Mouse (Mus musculus) heart, embryonic 12.5 days (tissue): ENCODE results near the gene Negr1. TPM values are rescaled to one million over a fixed set of nuclear protein-coding genes. Genes with fewer than 3 reads are reported as not detected.

Source experiments
- ATAC-seq: fragments of 200-750 bp; cut with Nextera tagmentation; 2 replicates; pipeline ENCODE4 v1.8.0; 2017; ENCODE audit warnings: moderate TSS enrichment, moderate library complexity; ENCODE audit not compliant: insufficient number of reproducible peaks, low FRiP score
- H3K27ac ChIP-seq: fragments of 300-500 bp; sonication (generic); 2 replicates; pipeline ENCODE4 v1.5.1; 2016; ENCODE audit warnings: mild to moderate bottlenecking, moderate library complexity; ENCODE audit not compliant: poor library complexity, severe bottlenecking
- H3K27me3 ChIP-seq: fragments of 300-500 bp; sonication (generic); replicated peaks from 2 replicates; pipeline ENCODE4 v1.6.1; 2016; ENCODE audit warnings: mild to moderate bottlenecking, moderate library complexity
- H3K36me3 ChIP-seq: fragments of 300-500 bp; sonication (generic); 2 replicates; pipeline ENCODE4 v1.6.1; 2016; ENCODE audit warnings: mild to moderate bottlenecking, moderate library complexity
- H3K4me1 ChIP-seq: fragments of 300-500 bp; sonication (generic); replicated peaks from 2 replicates; pipeline ENCODE4 v1.6.1; 2016; ENCODE audit warnings: mild to moderate bottlenecking
- H3K4me2 ChIP-seq: fragments of 300-500 bp; sonication (generic); 2 replicates; pipeline ENCODE4 v1.6.1; 2016; ENCODE audit warnings: mild to moderate bottlenecking, moderate library complexity
- H3K4me3 ChIP-seq: fragments of 300-500 bp; sonication (generic); 2 replicates; pipeline ENCODE4 v1.5.1; 2016; ENCODE audit warnings: mild to moderate bottlenecking
- H3K9ac ChIP-seq: fragments of 300-500 bp; sonication (generic); 2 replicates; pipeline ENCODE4 v1.6.1; 2016; ENCODE audit warnings: mild to moderate bottlenecking, moderate library complexity
- H3K9me3 ChIP-seq: fragments of 300-500 bp; sonication (generic); replicated peaks from 2 replicates; pipeline ENCODE4 v1.6.1; 2016; ENCODE audit warnings: mild to moderate bottlenecking, moderate library complexity
- WGBS: fragments of 180-500 bp; shearing (Covaris S2); methylation state at CpG from one replicate; pipeline ENCODE4 v1.1.7; 2016; 5-methylcytosine and 5-hydroxymethylcytosine counted together
- polyA plus RNA-seq: library from polyadenylated mRNA; unstranded; fragments of >200 nt; fragmentation: Nextera tagmentation; extraction: Ambion mirVana; gene quantifications from 2 replicates; pipeline ENCODE4 v1.2.1, GENCODE M21; 2016

The Negr1 gene
- polyA plus RNA-seq, 1 experiment from 2014 or later, result 2.2 TPM

DNA sequence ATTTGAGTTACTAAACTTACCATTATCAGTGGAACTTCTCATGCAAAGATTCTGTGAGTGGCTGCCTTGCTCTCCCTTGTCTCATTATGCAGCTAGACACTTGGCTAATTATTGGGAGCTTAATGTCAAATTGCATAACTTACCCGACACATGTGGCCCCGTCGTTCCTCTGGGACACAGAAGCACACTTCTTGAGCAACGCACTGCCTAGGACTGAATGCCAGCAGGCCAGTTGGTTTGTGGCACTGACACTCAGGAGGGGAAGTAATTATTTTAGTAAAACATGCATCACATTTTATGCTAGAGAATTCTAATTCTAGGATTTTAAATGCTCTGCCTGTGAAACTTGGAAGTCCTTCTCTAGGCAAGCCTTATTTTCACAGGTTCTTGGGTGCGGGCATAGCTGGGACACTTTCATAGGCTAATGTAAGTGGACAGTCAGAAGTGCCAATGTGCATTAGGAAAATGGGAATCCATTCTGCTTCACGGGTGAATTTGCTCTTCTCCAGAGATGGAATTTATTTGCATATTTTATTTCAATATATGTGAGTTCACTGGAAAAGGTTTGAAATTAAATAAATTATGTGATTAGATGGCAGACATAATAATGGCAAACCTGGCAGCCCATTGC lies 234.6 kb downstream of the Negr1 start:
- Histone ChIP-seq H3K4me1 (0 out of 2 replicates have a peak, but pooled peaks cover 3% of the 10 kb centered on the region), H3K9me3 (no peaks in the 10 kb centered on the region), H3K4me3 (no peak overlapping the region), H3K4me2 (no peak overlapping the region), H3K27ac (no peak overlapping the region), H3K36me3 (no peaks in the 10 kb centered on the region), H3K9ac (no peak overlapping the region), H3K27me3 (no peaks in the 10 kb centered on the region)
- 90% methylated on average over 6 of the region's 6 CpGs for whole genome bisulfite sequencing
- no peak for ATAC-seq

DNA sequence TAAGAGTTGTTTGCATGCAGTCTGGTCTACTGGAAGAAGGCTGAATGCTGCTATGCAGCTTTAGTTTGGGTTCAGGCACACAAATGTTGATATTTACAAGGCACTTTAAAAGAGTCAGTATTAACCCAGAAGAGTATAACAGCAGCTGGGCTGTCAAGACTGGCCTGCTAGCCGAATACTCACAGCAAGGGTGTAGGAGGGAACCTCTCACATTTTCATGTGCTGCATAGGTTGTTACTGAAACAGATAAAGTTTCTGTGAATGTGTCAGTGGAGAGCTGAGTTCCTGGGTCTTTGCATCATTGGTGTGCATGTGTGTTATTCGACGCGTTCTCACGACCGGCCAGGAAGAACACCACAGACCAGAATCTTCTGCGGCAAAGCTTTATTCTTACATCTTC lies 237.6 kb downstream of the Negr1 start:
- Histone ChIP-seq H3K36me3 (no peaks in the 10 kb centered on the region), H3K9me3 (no peaks in the 10 kb centered on the region), H3K27ac (no peak overlapping the region), H3K4me1 (no peaks in the 10 kb centered on the region), H3K27me3 (no peaks in the 10 kb centered on the region), H3K4me3 (no peak overlapping the region), H3K9ac (no peak overlapping the region), H3K4me2 (no peak overlapping the region)
- ATAC-seq, result no peak
- 86% methylated on average over 7 of the region's 7 CpGs for WGBS

- no peak for ATAC-seq
- Histone ChIP-seq H3K27ac (no peak overlapping the region), H3K9ac (no peak overlapping the region), H3K9me3 (no peaks in the 10 kb centered on the region), H3K27me3 (no peaks in the 10 kb centered on the region), H3K36me3 (no peaks in the 10 kb centered on the region), H3K4me3 (no peak overlapping the region), H3K4me1 (no peaks in the 10 kb centered on the region), H3K4me2 (no peak overlapping the region)
- 82% methylated on average over 3 of the region's 3 CpGs for whole genome bisulfite sequencing
Observed at GRCm38 (mm10) chr3:156809836-156810235, 248.2 kb downstream of the Negr1 start.

GRCm38 (mm10) chr3:156816938-156817337 lies 255.3 kb downstream of the Negr1 start:
- Histone ChIP-seq H3K4me3 (no peak overlapping the region), H3K9ac (no peak overlapping the region), H3K4me2 (no peak overlapping the region), H3K4me1 (no peaks in the 10 kb centered on the region), H3K36me3 (no peaks in the 10 kb centered on the region), H3K9me3 (no peaks in the 10 kb centered on the region), H3K27ac (no peak overlapping the region), H3K27me3 (no peaks in the 10 kb centered on the region)
- no peak for ATAC-seq

GRCm38 (mm10) chr3:156817452-156817851 lies 255.9 kb downstream of the Negr1 start:
- WGBS, result 81% methylated on average over 6 of the region's 6 CpGs
- no peak overlapping the region for H3K4me3 ChIP-seq
- no peaks in the 10 kb centered on the region for H3K9me3 ChIP-seq
- no peak overlapping the region for H3K27ac ChIP-seq
- no peaks in the 10 kb centered on the region for H3K27me3 ChIP-seq
- no peak overlapping the region for H3K9ac ChIP-seq
- ATAC-seq, result no peak
- no peaks in the 10 kb centered on the region for H3K36me3 ChIP-seq
- H3K4me1 ChIP-seq, result no peaks in the 10 kb centered on the region
- no peak overlapping the region for H3K4me2 ChIP-seq

DNA sequence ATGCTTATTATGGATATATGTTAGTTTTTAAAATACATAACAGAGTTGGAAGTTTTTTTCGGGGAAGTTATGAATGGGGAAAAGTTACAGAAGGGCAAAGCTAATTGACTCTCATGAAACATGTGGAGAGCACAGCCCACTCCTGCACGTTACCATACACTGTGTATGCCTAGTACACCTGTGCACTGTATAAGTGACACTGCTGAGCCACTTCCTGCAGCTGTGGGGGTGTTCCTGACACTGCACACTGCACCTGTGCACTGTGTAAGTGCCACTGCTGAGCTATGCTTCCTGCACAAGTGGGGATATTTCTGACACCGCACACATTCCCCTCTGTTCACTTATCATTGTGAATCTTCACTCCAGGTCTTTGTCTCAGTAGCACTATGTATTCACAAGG lies 261.4 kb downstream of the Negr1 start:
- no peak for ATAC-seq

DNA sequence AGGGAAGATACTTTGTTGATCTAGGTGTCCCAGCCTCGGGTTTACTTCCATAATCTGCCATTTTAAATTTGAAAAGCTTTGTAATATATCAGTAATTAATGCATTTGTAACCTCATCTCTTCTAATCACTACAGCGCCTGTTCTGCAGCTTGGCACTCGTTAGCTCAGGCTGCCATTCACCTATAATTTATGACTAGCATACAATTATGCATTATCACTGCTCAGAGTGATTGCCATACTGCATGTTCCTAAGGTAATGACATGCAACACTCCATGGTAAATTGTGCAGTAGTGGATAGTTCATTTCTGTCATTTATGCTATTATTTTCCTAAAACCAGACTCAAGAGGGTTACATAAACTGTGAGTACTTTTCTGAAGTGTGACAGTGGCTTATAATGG lies 272.3 kb downstream of the Negr1 start:
- no peaks in the 10 kb centered on the region for H3K36me3 ChIP-seq
- ATAC-seq, result no peak
- WGBS, result 68% methylated on average over 3 of the region's 3 CpGs
- no peak overlapping the region for H3K4me2 ChIP-seq
- no peak overlapping the region for H3K9ac ChIP-seq
- H3K27me3 ChIP-seq, result no peaks in the 10 kb centered on the region
- H3K27ac ChIP-seq, result no peak overlapping the region
- no peaks in the 10 kb centered on the region for H3K9me3 ChIP-seq
- H3K4me1 ChIP-seq, result no peaks in the 10 kb centered on the region
- no peak overlapping the region for H3K4me3 ChIP-seq

More for the DNA sequence above, 261.4 kb downstream of the Negr1 start:
- WGBS, result 76% methylated on average over 3 of the region's 3 CpGs
- no peaks in the 10 kb centered on the region for H3K4me1 ChIP-seq
- H3K9me3 ChIP-seq, result no peaks in the 10 kb centered on the region
- no peaks in the 10 kb centered on the region for H3K27me3 ChIP-seq
- no peak overlapping the region for H3K4me2 ChIP-seq
- H3K36me3 ChIP-seq, result no peaks in the 10 kb centered on the region
- H3K4me3 ChIP-seq, result no peak overlapping the region
- no peak overlapping the region for H3K27ac ChIP-seq
- H3K9ac ChIP-seq, result no peak overlapping the region

- Histone ChIP-seq H3K4me3 (no peak overlapping the region), H3K27me3 (no peaks in the 10 kb centered on the region), H3K4me2 (no peak overlapping the region), H3K9me3 (no peaks in the 10 kb centered on the region), H3K4me1 (peaks cover under 1% of the 10 kb centered on the region; the same call in 1 of the 2 replicates), H3K27ac (no peak overlapping the region), H3K9ac (no peak overlapping the region), H3K36me3 (no peaks in the 10 kb centered on the region)
- no peak for ATAC-seq
- 64% methylated on average over 2 of the region's 2 CpGs for WGBS
Observed at GRCm38 (mm10) chr3:156838550-156838949, 277.0 kb downstream of the Negr1 start.

- Histone ChIP-seq H3K9me3 (no peaks in the 10 kb centered on the region), H3K4me2 (no peak overlapping the region), H3K9ac (no peak overlapping the region), H3K27me3 (no peaks in the 10 kb centered on the region), H3K4me3 (no peak overlapping the region), H3K36me3 (no peaks in the 10 kb centered on the region), H3K4me1 (peaks cover 6% of the 10 kb centered on the region; the same call in 1 of the 2 replicates), H3K27ac (no peak overlapping the region)
- 75% methylated on average over 2 of the region's 2 CpGs for WGBS
- no peak for ATAC-seq
Observed at GRCm38 (mm10) chr3:156848385-156848784, 286.8 kb downstream of the Negr1 start.

- H3K9me3 ChIP-seq, result no peaks in the 10 kb centered on the region
- no peak for ATAC-seq
- H3K36me3 ChIP-seq, result no peaks in the 10 kb centered on the region
- no peaks in the 10 kb centered on the region for H3K27me3 ChIP-seq
- H3K4me1 ChIP-seq, result no peaks in the 10 kb centered on the region
- no peak overlapping the region for H3K4me2 ChIP-seq
- no peak overlapping the region for H3K27ac ChIP-seq
- H3K9ac ChIP-seq, result no peak overlapping the region
- 44% methylated on average over 3 of the region's 3 CpGs for WGBS
- H3K4me3 ChIP-seq, result no peak overlapping the region
Observed at GRCm38 (mm10) chr3:156851921-156852320, 290.3 kb downstream of the Negr1 start.

DNA sequence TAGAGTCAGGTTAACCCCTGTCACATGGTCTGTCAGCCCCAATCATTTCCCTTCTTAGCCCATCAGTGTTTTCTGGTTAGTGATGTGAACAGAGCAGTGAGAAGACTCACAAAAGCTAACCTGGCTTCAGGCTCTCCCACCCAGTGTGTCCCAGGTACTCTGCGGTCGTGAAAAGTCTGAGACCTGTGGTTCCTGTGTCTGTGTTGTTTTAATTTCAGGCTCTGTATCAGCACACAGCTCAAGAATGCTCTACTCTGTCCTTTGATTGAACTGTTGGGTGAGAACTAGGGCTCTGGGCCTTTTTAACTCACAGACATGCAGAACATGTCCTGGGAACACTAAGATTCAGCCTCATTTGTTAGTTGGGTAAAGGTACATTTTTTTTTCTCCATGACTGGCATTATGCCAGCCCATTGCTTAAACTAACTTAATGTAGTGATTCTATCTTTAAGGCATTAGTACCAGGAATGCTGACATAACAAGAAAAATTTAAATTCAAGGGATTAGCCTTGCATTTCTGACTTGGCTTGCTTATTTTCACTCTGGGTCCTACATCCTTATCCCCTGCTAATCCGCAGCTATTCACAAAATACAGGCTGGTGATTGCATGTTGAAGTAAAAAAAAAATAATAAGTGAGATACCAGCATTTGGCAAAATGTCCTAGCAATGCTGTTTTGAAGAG lies 308.8 kb downstream of the Negr1 start:
- ATAC-seq, result no peak
- Histone ChIP-seq H3K4me1 (peaks cover 8% of the 10 kb centered on the region; the same call in 1 of the 2 replicates), H3K4me2 (no peak overlapping the region), H3K36me3 (no peaks in the 10 kb centered on the region), H3K27me3 (no peaks in the 10 kb centered on the region), H3K9me3 (no peaks in the 10 kb centered on the region), H3K27ac (no peak overlapping the region; the same call in 1 of the 2 replicates), H3K4me3 (no peak overlapping the region), H3K9ac (no peak overlapping the region)
- WGBS, result 55% methylated on average over 3 of the region's 3 CpGs

DNA sequence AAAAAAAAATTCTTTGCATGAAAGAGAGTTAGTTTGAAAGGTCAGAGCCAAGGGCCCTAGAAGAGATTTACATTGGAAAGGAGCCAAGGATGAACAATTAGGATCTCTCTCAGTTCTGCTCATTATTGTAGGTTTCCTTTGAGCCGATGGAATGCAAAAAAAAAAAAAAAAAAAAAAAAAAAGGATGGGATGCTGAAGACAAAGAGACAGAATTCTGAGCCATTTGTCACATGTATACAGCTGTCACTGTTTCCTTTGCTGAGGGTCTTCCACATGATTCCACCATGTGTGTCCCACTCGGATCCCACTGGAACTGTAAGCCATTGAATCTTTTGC lies 309.3 kb downstream of the Negr1 start:
- WGBS, result 68% methylated on average over 2 of the region's 2 CpGs
- Histone ChIP-seq H3K9ac (no peak overlapping the region), H3K36me3 (no peaks in the 10 kb centered on the region), H3K4me2 (no peak overlapping the region), H3K9me3 (no peaks in the 10 kb centered on the region), H3K4me3 (no peak overlapping the region), H3K27ac (no peak overlapping the region), H3K4me1 (peaks cover 8% of the 10 kb centered on the region; the same call in 1 of the 2 replicates), H3K27me3 (no peaks in the 10 kb centered on the region)
- no peak for ATAC-seq
